Mouse (Mus musculus) myocyte (in vitro differentiated cells): ENCODE measurements at regions not wholly inside any gene's neighbourhood (a gene's known extent, or its start where the extent isn't known, plus 50 kb on each side); places are given as distances from the start of the nearest gene placed in this dataset.

Source experiments
- H3K27me3 ChIP-seq: one replicate; pipeline ENCODE4 v1.6.1; 2011; ENCODE audit not compliant: control insufficient read depth, insufficient read depth, insufficient read length
- H3K36me3 ChIP-seq: one replicate; pipeline ENCODE4 v1.6.1; 2011; ENCODE audit not compliant: control insufficient read depth, insufficient read depth
- H3K4me2 ChIP-seq: one replicate; pipeline ENCODE4 v1.6.1; 2011; ENCODE audit warnings: low read depth, control low read depth
- H3K4me3 ChIP-seq: one replicate; pipeline ENCODE4 v1.5.1; 2011; ENCODE audit warnings: mild to moderate bottlenecking, control low read depth, moderate library complexity
- H3K79me2 ChIP-seq: one replicate; pipeline ENCODE4 v1.6.1; 2011; ENCODE audit not compliant: control insufficient read depth, insufficient read depth
- H3ac ChIP-seq: one replicate; pipeline ENCODE4 v1.6.1; 2011; ENCODE audit not compliant: control insufficient read depth, insufficient read length
- CEBPB ChIP-seq: IDR thresholded peaks from 2 replicates; pipeline ENCODE4 v1.6.1; 2011; ENCODE audit warnings: mild to moderate bottlenecking, moderate library complexity; ENCODE audit not compliant: poor library complexity, insufficient read depth, severe bottlenecking
- E2F4 ChIP-seq: IDR thresholded peaks from one replicate; pipeline ENCODE4 v1.6.1; 2011; ENCODE audit warnings: mild to moderate bottlenecking, control low read depth, moderate library complexity; ENCODE audit not compliant: insufficient read depth
- MAX ChIP-seq: IDR thresholded peaks from one replicate; pipeline ENCODE4 v1.6.1; 2011; ENCODE audit warnings: low read depth, mild to moderate bottlenecking, control low read depth
- MYOD1 ChIP-seq, 3 experiments: IDR thresholded peaks; one replicate each; pipeline ENCODE4 v1.6.1; 2011; ENCODE audit warnings: control low read depth in 2 of 3, low read depth in 2 of 3, mild to moderate bottlenecking in 2 of 3, moderate library complexity in 1 of 3; ENCODE audit not compliant: insufficient read length in 2 of 3, control insufficient read depth in 1 of 3
- MYOG ChIP-seq, 3 experiments: IDR thresholded peaks; one replicate each; pipeline ENCODE4 v1.6.1; 2011; ENCODE audit warnings: control low read depth in 2 of 3, low read depth in 2 of 3, mild to moderate bottlenecking in 2 of 3; ENCODE audit not compliant: insufficient read length in 2 of 3, control insufficient read depth in 1 of 3, insufficient read depth in 1 of 3
- POLR2A ChIP-seq: IDR thresholded peaks from one replicate; pipeline ENCODE4 v1.6.1; 2011; ENCODE audit warnings: low read depth, mild to moderate bottlenecking, control low read depth, moderate library complexity; ENCODE audit not compliant: insufficient read length
- POLR2AphosphoS2 ChIP-seq: IDR thresholded peaks from one replicate; pipeline ENCODE4 v1.6.1; 2011; ENCODE audit warnings: low read depth, control low read depth; ENCODE audit not compliant: insufficient read length
- REST ChIP-seq: IDR thresholded peaks from one replicate; pipeline ENCODE4 v1.6.1; 2011; ENCODE audit warnings: mild to moderate bottlenecking, control low read depth, moderate library complexity; ENCODE audit not compliant: insufficient read depth, insufficient read length
- SRF ChIP-seq: IDR thresholded peaks from one replicate; pipeline ENCODE4 v1.6.1; 2011; ENCODE audit warnings: low read depth; ENCODE audit not compliant: control insufficient read depth, insufficient read length
- TCF12 ChIP-seq: IDR thresholded peaks from one replicate; pipeline ENCODE4 v1.6.1; 2011; ENCODE audit warnings: mild to moderate bottlenecking, control low read depth; ENCODE audit not compliant: poor library complexity, insufficient read depth, severe bottlenecking
- TCF3 ChIP-seq: IDR thresholded peaks from one replicate; pipeline ENCODE4 v1.6.1; 2011; ENCODE audit warnings: low read depth, control low read depth; ENCODE audit not compliant: insufficient read length
- USF1 ChIP-seq: IDR thresholded peaks from one replicate; pipeline ENCODE4 v1.6.1; 2011; ENCODE audit warnings: low read depth, mild to moderate bottlenecking, control low read depth, moderate library complexity

DNA sequence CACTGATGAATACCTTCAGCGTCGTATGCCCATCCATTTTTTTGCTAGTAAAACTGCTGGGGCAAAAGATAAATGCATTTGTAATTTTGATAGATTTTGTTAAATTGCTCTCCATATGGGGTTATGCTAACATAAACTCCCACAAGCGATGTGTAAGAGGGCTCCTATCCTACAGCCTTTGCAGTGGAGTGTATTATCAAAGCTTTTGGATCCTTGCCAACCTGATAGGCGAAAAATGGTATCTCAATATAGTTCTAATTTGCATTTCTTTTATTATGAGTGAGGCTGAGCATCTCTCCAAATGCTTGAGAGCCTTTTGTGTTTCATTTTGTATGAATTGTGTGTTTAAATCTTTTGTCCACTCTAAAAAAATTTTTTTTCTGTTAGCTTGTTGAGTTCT lies 140.3 kb downstream of the Icos start:
- no peaks in the 10 kb centered on the region for H3K79me2 ChIP-seq

DNA sequence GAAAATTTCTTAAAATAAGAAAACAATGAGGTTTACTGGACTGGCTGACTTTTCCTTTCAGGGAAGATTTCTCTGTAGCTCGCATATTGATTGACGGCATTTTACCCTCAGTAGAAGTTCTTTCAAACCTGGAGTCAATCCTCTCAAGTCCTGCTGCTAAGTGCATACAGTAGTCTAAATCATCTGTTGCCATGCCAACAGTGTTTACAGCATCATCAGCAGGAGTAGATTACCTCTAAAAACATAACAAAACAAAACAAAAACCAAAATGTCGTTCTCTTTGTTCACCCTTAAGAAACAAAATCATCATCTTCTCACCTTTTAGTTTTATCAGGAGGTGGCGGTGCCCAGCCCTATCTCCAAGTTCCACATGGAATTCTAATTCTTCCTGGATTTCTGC lies 143.8 kb downstream of the Icos start:
- Histone ChIP-seq H3K4me3 (no peak overlapping the region), H3K4me2 (no peak overlapping the region), H3K27me3 (no peaks in the 10 kb centered on the region), H3ac (no peak overlapping the region), H3K36me3 (no peaks in the 10 kb centered on the region), H3K79me2 (no peaks in the 10 kb centered on the region)
- TF ChIP-seq SRF = no peak

More for the DNA sequence above, 140.3 kb downstream of the Icos start:
- TF ChIP-seq SRF = no peak
- no peak for TF ChIP-seq TCF12
- TF ChIP-seq MYOG (IDR thresholded peaks at IDR 0.05; ENCODE audit: control insufficient read depth in 1 of 3, insufficient read depth in 1 of 3, insufficient read length in 2 of 3, low read depth in 2 of 3) = no peak
- no peak for TF ChIP-seq POLR2AphosphoS2
- no peak for TF ChIP-seq CEBPB
- no peak for TF ChIP-seq USF1
- Histone ChIP-seq H3K4me3 (no peak overlapping the region), H3K36me3 (no peaks in the 10 kb centered on the region), H3ac (no peak overlapping the region), H3K4me2 (no peak overlapping the region), H3K27me3 (no peaks in the 10 kb centered on the region)

DNA sequence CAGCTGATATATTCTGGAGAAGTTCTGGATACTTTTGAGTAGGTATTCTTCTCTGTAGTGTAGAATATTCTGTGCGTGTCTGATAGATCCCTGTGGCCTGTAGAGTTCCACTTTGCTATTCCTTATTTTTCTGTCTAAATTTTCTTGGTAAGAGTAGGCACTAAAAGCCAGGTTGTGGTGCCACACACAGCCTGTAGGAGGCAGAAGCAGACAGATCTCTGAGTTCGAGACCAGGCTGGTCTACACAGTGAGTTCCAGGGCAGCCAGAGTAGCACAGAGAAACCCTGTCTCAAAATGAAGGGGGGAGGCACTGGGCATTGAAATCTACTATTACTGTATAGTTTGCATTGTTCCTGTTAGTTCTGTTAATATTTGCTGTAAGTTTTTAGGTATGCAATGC lies 147.4 kb downstream of the Icos start:
- no peak overlapping the region for H3K4me2 ChIP-seq
- no peak overlapping the region for H3ac ChIP-seq
- H3K36me3 ChIP-seq = no peaks in the 10 kb centered on the region
- H3K79me2 ChIP-seq = no peaks in the 10 kb centered on the region
- no peak overlapping the region for H3K4me3 ChIP-seq
- TF ChIP-seq TCF3 (no peak), POLR2AphosphoS2 (no peak), E2F4 (no peak), MYOG (IDR thresholded peaks at IDR 0.05; ENCODE audit: control insufficient read depth in 1 of 3, insufficient read depth in 1 of 3, insufficient read length in 2 of 3, low read depth in 2 of 3) (no peak), MYOD1 (IDR thresholded peaks at IDR 0.05; ENCODE audit: control insufficient read depth in 1 of 3, insufficient read length in 2 of 3, low read depth in 2 of 3) (no peak), CEBPB (no peak), MAX (no peak), POLR2A (no peak), REST (no peak)
- H3K27me3 ChIP-seq = no peaks in the 10 kb centered on the region

DNA sequence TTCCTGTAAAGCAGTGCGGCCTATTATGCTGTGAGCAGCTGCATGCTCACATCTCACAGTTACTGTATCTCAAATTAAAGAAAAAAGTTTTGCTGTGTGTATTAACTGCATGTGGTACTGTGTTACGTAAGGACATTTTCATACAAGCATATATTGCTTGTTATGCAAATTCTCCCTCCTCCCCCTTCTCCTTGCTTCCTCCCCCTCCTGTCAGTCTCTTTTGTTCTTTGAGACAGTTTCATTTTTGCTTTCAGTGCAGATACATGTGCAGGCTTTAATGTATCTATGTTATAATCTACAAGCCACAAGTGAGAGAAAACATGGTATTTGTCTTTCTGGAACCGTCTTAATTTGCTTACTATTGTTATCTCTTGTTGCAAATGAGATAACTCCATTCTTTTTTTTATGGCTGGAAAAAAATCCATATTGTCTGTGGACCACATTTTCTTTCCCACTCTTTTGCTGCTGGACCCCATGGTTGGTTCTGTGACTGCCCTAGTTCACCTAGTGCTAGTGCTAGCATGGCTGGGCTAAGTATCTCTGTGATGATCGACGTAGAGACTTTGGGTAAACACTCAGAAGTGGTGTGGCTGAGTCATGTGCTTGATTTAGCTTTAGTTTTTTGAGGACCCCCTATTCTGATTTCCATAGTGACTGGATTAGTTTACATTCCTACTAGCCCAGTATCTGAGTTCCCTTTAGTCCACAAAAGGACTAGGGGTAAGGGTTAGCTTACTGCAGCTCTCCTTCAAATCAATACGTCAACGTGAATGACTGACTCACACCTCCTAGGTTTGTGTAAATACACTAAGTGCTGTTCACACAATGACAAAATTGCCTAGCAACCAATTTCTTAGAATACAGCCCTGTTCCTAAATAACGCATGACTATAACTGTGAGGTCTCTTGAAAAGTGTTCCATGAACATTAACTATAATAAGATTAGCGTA lies 158.1 kb downstream of the Icos start:
- no peak overlapping the region for H3ac ChIP-seq
- H3K4me2 ChIP-seq = no peak overlapping the region
- H3K36me3 ChIP-seq = no peaks in the 10 kb centered on the region
- TF ChIP-seq TCF12 (no peak), SRF (no peak)
- H3K4me3 ChIP-seq = no peak overlapping the region
- H3K79me2 ChIP-seq = no peaks in the 10 kb centered on the region
- no peaks in the 10 kb centered on the region for H3K27me3 ChIP-seq

DNA sequence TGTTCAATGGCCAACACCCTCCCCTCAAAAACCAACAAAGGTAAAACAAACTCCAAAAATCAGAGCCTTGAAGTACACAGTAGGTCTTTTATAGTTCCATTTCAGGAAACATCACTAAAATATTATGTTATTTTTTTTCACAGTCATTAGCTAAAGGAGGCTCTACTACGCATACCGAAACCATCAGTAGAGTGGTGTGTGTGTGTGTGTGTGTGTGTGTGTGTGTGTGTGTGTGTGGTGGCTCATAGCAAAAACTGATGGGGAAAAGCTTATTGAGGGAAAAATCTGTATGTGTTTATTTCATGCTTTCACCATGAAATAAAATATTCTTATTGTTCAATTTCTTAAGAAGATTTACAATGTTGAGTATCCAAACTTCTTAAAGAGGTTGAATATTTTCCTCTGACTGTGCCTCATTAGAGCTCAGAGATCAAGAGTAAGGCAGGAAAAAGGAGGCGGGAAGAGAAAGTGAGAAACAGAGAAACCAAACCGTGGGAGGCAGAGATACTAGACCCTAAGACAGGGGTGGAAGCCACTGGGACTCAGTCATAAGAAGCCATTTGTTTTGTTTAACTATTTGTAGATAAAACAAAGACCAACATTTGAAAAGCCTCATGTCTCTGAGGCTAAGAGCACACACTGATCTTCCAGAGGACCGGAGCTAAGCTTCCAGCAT lies 159.6 kb downstream of the Icos start:
- H3K36me3 ChIP-seq = no peaks in the 10 kb centered on the region
- TF ChIP-seq E2F4 (no peak), MYOD1 (IDR thresholded peaks at IDR 0.05; ENCODE audit: control insufficient read depth in 1 of 3, insufficient read length in 2 of 3, low read depth in 2 of 3) (no peak), CEBPB (no peak), POLR2AphosphoS2 (no peak), SRF (no peak), REST (no peak), MAX (no peak), MYOG (IDR thresholded peaks at IDR 0.05; ENCODE audit: control insufficient read depth in 1 of 3, insufficient read depth in 1 of 3, insufficient read length in 2 of 3, low read depth in 2 of 3) (no peak), POLR2A (no peak), TCF12 (no peak), USF1 (no peak), TCF3 (no peak)
- no peaks in the 10 kb centered on the region for H3K27me3 ChIP-seq
- no peaks in the 10 kb centered on the region for H3K79me2 ChIP-seq
- H3ac ChIP-seq = no peak overlapping the region
- no peak overlapping the region for H3K4me3 ChIP-seq
- no peak overlapping the region for H3K4me2 ChIP-seq
